Mouse (Mus musculus) embryonic facial prominence, embryonic 14.5 days (tissue): ENCODE data around the gene Clstn3. TPM values are rescaled to one million over a fixed set of nuclear protein-coding genes. Genes with fewer than 3 reads are reported as not detected.

Experiments used
- ATAC-seq: fragments of 200-750 bp; cut with Nextera tagmentation; 2 replicates; pipeline ENCODE4 v1.8.0; 2017; ENCODE audit warnings: low read depth, moderate number of reproducible peaks, moderate TSS enrichment
- DNase-seq: peaks from one replicate; pipeline ENCODE4 v3.0.0-alpha.2; 2015; ENCODE audit warnings: low spot score
- H3K27ac ChIP-seq: fragments of 300-500 bp; sonication (generic); replicated peaks from 2 replicates; pipeline ENCODE4 v1.5.1; 2014; ENCODE audit warnings: low read depth, mild to moderate bottlenecking, low read length, moderate library complexity
- H3K27me3 ChIP-seq: fragments of 300-500 bp; sonication (generic); replicated peaks from 2 replicates; pipeline ENCODE4 v1.6.1; 2014; ENCODE audit warnings: low read length; ENCODE audit not compliant: control insufficient read depth, insufficient read depth
- H3K36me3 ChIP-seq: fragments of 300-500 bp; sonication (generic); 2 replicates; pipeline ENCODE4 v1.6.1; 2014; ENCODE audit warnings: low read length, mixed read lengths; ENCODE audit not compliant: control insufficient read depth, insufficient read depth
- H3K4me1 ChIP-seq: fragments of 300-500 bp; sonication (generic); 2 replicates; pipeline ENCODE4 v1.6.1; 2014; ENCODE audit warnings: antibody characterized with exemption, low read length; ENCODE audit not compliant: control insufficient read depth, insufficient read depth
- H3K4me2 ChIP-seq: fragments of 300-500 bp; sonication (generic); 2 replicates; pipeline ENCODE4 v1.6.1; 2014; ENCODE audit warnings: low read depth, mild to moderate bottlenecking, low read length, moderate library complexity, mixed read lengths
- H3K4me3 ChIP-seq: fragments of 300-500 bp; sonication (generic); 2 replicates; pipeline ENCODE4 v1.5.1; 2014; ENCODE audit warnings: low read depth, mild to moderate bottlenecking, low read length
- H3K9ac ChIP-seq: fragments of 300-500 bp; sonication (generic); 2 replicates; pipeline ENCODE4 v1.6.1; 2014; ENCODE audit warnings: low read depth, mild to moderate bottlenecking, low read length, moderate library complexity, mixed read lengths
- H3K9me3 ChIP-seq: fragments of 300-500 bp; sonication (generic); 2 replicates; pipeline ENCODE4 v1.6.1; 2016; ENCODE audit warnings: low read length; ENCODE audit not compliant: control insufficient read depth
- WGBS: fragments of 180-500 bp; shearing (Covaris S2); extraction: QIAGEN DNeasy Blood & Tissue Kit; methylation state at CpG from one replicate; pipeline ENCODE4 v1.1.7; 2014; 5-methylcytosine and 5-hydroxymethylcytosine counted together
- polyA plus RNA-seq: library from polyadenylated mRNA; unstranded; fragments of >200 nt; fragmentation: Nextera tagmentation; extraction: Ambion mirVana; gene quantifications from 2 replicates; pipeline ENCODE4 v1.2.1, GENCODE M21; 2014

The Clstn3 gene
- polyA plus RNA-seq, 1 experiment from 2014 or later: 7.7 TPM

DNA sequence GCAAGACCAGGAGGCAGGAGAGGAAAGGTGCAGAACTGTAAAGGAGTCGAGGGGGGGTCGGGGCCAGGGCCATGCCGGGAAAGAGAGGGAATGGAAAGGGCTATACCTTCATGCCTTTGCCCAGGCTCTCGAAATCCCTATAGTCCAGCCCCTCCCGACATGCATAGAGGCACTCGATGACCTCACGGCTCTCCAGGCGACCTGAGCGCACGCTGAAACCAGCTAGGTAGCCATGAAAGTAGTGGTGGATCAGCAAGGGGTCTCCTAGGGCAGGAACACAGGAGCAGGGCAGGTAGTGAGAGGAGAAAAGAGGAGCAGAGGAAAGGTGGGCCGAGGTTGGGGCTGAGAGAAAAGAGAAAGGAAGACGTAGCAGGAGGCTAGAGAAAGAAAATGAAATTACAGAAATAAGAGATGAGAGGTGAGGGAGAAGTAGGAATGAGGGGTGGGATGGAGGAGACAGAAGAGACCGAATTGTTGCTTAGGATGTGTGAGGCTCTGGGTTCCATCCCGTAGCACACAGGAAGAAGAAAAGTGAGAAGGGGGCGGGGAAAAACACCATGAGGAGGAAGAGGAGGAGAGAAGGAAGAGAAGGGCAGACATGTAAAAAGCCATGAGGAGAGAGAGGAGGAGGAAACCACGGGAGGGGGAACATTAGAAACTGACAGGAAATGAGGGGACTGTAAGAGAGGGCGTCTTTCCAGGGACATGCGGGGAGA, 14.8 kb downstream of the Clstn3 start:
- ATAC-seq (no peak), DNase-seq (no peak)
- H3K9me3 ChIP-seq: no peaks in the 10 kb centered on the region
- no peak overlapping the region for H3K27ac ChIP-seq
- H3K27me3 ChIP-seq: no peaks in the 10 kb centered on the region
- H3K4me3 ChIP-seq: no peak overlapping the region
- WGBS: 82% methylated on average over 18 of the region's 18 CpGs
- H3K4me1 ChIP-seq: no peaks in the 10 kb centered on the region
- H3K4me2 ChIP-seq: no peak overlapping the region
- no peak overlapping the region for H3K9ac ChIP-seq
- no peaks in the 10 kb centered on the region for H3K36me3 ChIP-seq

DNA sequence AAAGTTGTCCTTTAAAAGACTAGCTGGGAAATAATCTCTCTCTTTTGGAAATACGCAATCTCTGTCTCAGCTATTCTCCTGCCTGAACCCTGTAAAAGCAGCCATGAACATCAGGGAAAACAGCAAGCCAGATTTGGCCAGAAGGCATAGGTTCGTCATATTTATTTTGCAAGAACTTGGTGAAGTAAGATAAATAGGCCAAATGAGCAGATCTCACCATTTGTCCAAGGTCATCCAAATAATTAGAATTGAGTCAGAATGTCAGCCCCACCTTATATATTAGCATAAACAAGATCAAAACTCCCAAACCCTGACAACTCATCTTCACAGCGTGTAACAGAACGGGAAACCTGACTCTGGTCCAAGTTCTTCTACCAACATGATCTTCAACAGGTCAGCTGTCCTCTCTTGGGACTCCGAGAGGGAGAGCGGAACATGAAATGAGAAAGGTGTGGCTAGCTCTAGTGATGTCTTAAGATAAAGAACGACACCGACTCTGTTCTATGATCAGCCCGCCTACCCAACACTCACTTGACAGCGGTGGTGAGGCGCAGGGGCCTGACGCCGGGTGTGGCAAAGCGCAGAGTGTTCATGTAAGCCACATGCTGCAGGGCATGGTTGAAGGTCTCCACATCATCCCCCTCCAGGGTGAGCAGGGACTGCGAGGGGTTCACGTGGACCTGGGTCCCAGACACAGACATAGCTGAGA, 15.5 kb downstream of the Clstn3 start:
- H3K4me3 ChIP-seq: no peak overlapping the region
- no peaks in the 10 kb centered on the region for H3K36me3 ChIP-seq
- no peaks in the 10 kb centered on the region for H3K4me1 ChIP-seq
- no peak for DNase-seq
- 94% methylated on average over 16 of the region's 16 CpGs for WGBS
- H3K27me3 ChIP-seq: no peaks in the 10 kb centered on the region
- ATAC-seq: no peak
- no peak overlapping the region for H3K4me2 ChIP-seq
- no peak overlapping the region for H3K9ac ChIP-seq
- no peak overlapping the region for H3K27ac ChIP-seq
- H3K9me3 ChIP-seq: no peaks in the 10 kb centered on the region

DNA sequence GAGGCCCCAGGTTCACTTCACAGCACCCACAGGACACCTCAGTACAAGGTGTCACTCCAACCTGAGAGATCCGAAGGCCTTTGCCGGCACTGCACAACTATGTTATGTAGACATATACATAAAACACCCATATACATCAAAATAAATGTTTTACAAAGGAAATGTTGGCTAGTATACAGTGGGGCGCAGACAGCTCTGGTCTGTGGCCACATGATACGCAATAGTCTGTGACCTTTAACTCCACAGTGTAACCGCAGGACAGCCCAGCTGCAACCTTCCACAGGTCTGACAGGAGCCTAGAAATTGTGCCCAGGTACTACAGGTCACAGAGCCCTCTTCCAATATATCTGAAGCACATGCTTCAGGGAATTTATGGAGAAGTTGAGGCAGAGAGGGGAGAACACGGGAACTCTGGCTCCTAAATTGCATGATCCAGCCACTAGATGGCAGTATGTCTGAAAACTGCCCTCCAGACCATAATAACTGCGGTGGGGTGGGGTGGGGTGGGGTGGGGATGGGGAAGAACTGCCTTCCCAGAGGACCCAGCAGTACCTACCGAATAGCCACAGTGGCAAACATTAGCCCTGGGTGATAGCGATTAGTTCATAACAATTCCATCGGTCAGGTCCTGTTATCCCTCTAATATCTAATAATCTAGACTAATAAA, 16.3 kb downstream of the Clstn3 start:
- H3K9me3 ChIP-seq: no peaks in the 10 kb centered on the region
- DNase-seq: no peak
- no peak overlapping the region for H3K9ac ChIP-seq
- H3K27me3 ChIP-seq: no peaks in the 10 kb centered on the region
- no peak overlapping the region for H3K4me2 ChIP-seq
- H3K27ac ChIP-seq: no peak overlapping the region
- H3K4me1 ChIP-seq: no peaks in the 10 kb centered on the region
- no peak overlapping the region for H3K4me3 ChIP-seq
- no peak for ATAC-seq
- 76% methylated on average over 10 of the region's 10 CpGs for WGBS
- H3K36me3 ChIP-seq: no peaks in the 10 kb centered on the region

DNA sequence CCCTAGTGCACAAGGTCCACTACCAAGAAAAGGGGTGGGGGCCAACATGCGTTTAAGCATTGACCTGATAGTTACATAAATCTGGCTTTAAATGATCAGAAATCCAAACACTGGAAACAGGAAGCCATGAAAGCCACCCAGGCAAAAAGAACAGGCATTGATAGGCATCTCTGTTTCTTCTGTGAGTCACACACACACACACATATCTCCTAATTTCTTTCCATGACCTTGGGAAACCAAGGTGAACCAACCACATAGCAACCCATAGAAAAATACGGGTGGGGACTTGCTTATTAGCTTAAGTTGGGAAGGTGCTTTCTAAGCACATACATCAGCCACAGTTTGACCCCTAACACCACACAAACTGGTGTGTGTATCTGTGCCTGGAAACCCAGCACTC, 17.2 kb downstream of the Clstn3 start:
- WGBS: 77% methylated on average over 2 of the region's 2 CpGs
- DNase-seq (no peak), ATAC-seq (no peak)
- Histone ChIP-seq H3K9ac (no peak overlapping the region), H3K36me3 (no peaks in the 10 kb centered on the region), H3K9me3 (no peaks in the 10 kb centered on the region), H3K4me2 (no peak overlapping the region), H3K4me1 (no peaks in the 10 kb centered on the region), H3K27me3 (no peaks in the 10 kb centered on the region), H3K4me3 (no peak overlapping the region), H3K27ac (no peak overlapping the region)

DNA sequence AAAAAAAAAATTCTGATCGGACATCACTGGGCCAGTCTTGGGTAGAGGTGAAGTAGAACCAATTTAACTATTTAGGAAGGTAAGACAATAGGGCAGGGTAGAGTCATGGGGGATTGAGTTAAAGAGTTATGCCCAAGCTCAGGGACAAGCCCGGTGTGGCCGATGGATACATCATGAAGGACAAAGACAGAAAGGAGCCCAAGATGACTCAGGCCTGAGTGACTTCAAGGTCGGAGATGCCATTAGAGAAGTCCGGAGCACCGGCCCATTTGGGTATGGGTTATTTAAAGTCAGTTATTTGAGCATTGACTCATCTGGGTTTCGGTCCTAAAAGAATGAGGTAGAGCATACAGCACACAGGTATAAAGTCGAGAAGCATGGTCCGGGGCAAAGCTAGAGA, 18.1 kb downstream of the Clstn3 start:
- no peak overlapping the region for H3K4me3 ChIP-seq
- H3K4me1 ChIP-seq: no peaks in the 10 kb centered on the region
- H3K4me2 ChIP-seq: no peak overlapping the region
- no peaks in the 10 kb centered on the region for H3K9me3 ChIP-seq
- H3K27me3 ChIP-seq: no peaks in the 10 kb centered on the region
- H3K9ac ChIP-seq: no peak overlapping the region
- no peak overlapping the region for H3K27ac ChIP-seq
- H3K36me3 ChIP-seq: no peaks in the 10 kb centered on the region
- 95% methylated on average over 9 of the region's 9 CpGs for WGBS
- ATAC-seq: no peak
- DNase-seq: no peak

DNA sequence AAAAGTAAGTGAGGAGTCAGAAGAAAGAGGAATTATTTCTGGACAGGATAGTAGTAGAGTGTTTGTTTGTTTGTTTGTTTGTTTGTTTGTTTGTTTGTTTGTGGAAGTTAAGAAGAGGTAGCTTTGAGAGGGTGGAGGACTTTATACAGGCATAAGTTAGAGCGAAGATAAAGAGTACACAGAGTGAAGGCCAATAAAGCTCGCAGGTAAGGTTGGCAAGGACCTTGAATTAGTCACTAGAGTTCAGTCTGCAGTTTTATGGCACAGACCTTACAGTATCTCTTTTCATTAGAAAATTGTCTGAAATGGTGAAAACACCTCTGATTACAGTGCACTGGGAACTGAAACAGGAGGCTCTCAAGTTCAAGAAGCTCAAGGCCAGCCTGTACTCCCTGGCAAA, 18.6 kb downstream of the Clstn3 start:
- ATAC-seq (no peak), DNase-seq (no peak)
- Histone ChIP-seq H3K9ac (no peak overlapping the region), H3K27me3 (no peaks in the 10 kb centered on the region), H3K4me1 (no peaks in the 10 kb centered on the region), H3K36me3 (no peaks in the 10 kb centered on the region), H3K27ac (no peak overlapping the region), H3K9me3 (no peaks in the 10 kb centered on the region), H3K4me3 (no peak overlapping the region), H3K4me2 (no peak overlapping the region)
- 94% methylated on average over 2 of the region's 2 CpGs for WGBS

DNA sequence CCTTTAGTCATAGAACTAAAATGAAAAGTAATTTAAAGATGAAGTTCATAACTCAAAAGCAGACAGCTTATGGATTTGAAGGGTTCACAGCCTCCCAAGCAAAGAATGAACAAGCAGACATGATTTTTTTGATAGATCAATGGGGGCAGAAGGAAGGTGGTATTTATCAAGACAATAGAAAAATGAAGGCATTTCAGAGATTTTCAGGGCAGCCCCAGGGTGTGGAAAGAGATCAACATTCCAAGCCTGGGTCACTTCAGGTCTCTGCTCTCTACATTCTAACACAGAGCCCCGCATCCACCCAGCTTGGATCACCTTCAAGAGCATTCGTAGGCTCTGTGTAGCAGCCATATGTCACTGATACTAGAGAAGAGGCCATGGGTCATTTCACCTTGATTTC, 21.3 kb downstream of the Clstn3 start:
- ATAC-seq: no peak
- WGBS: 69% methylated on average over 2 of the region's 2 CpGs
- DNase-seq: no peak
- Histone ChIP-seq H3K4me1 (no peaks in the 10 kb centered on the region), H3K4me2 (no peak overlapping the region), H3K27me3 (no peaks in the 10 kb centered on the region), H3K27ac (no peak overlapping the region), H3K9me3 (no peaks in the 10 kb centered on the region), H3K9ac (no peak overlapping the region), H3K36me3 (no peaks in the 10 kb centered on the region), H3K4me3 (no peak overlapping the region)

DNA sequence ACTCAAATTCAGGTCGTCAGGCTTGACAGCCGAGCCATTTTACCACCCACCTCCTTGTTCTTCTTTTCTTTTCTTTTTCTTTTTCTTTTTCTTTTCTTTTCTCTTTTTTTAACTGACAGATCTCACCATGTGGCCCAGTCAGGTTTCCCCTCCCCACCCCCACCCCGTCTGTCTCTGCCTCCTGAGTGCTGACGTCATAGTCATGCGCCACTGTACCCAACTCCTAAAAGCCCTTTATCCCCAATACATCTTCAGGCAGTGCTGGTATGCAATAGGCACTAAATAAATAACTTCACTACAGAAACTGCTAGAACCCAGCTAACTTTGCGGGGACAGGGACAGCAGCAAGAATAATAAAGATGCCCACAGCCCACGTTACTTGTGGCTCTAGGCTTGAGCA, 28.3 kb downstream of the Clstn3 start:
- H3K9me3 ChIP-seq: no peaks in the 10 kb centered on the region
- ATAC-seq (no peak), DNase-seq (no peak)
- no peak overlapping the region for H3K27ac ChIP-seq
- no peak overlapping the region for H3K4me2 ChIP-seq
- no peak overlapping the region for H3K4me3 ChIP-seq
- no peak overlapping the region for H3K9ac ChIP-seq
- H3K27me3 ChIP-seq: no peaks in the 10 kb centered on the region
- H3K4me1 ChIP-seq: no peaks in the 10 kb centered on the region
- no peaks in the 10 kb centered on the region for H3K36me3 ChIP-seq
- 79% methylated on average over 7 of the region's 7 CpGs for WGBS
